Mouse (Mus musculus) lung, adult 2 months (tissue): ENCODE data around the gene Nrm.

Source experiments
- CTCF ChIP-seq: fragments of 200-500 bp; IDR thresholded peaks from 2 replicates; pipeline ENCODE4 v1.5.1; 2011; ENCODE audit warnings: mild to moderate bottlenecking, low read length, control low read depth; ENCODE audit not compliant: insufficient read depth
- POLR2A ChIP-seq: fragments of 200-500 bp; IDR thresholded peaks from 2 replicates; pipeline ENCODE4 v1.6.1; 2011; ENCODE audit warnings: low read depth, mild to moderate bottlenecking, control low read depth, low read length, borderline replicate concordance; ENCODE audit errors: extremely low read depth

GRCm38 (mm10) chr17:35865481-35866280 lies 4.6 kb downstream of the Nrm start, which contains the start of gene Ppp1r18:
- TF ChIP-seq CTCF (no peak), POLR2A (peak; percentile 67; the same call in 1 of the 2 replicates)
